Mouse (Mus musculus) left cerebral cortex, postnatal 25 days (tissue): Measurements from ENCODE around the gene Wrap53. TPM values are rescaled to one million over a fixed set of nuclear protein-coding genes. Genes with fewer than 3 reads are reported as not detected.
"Not testable (repeated sequence)": the region's sequence is repeated elsewhere in the genome, so short reads cannot be mapped to it uniquely, and the experiment has no call there.

Experiments
- DNase-seq, 2 experiments: peaks; one replicate each; pipeline ENCODE4 v3.0.0; 2022; ENCODE audit warnings: low spot score in 2 of 2, mixed read lengths in 1 of 2
- intact Hi-C: fragments of 180-260 bp; cut with DNase I; formaldehyde crosslinking; loops from one replicate; pipeline ENCODE4 v1.15.1; 2025
- total RNA-seq, 2 experiments: library from RNA; stranded (reverse); gene quantifications; 2 replicates each; pipeline ENCODE4 v1.2.3; 2021

The Wrap53 gene
- 10 to 100 TPM; 10.1 to 10.4 TPM for total RNA-seq

DNA sequence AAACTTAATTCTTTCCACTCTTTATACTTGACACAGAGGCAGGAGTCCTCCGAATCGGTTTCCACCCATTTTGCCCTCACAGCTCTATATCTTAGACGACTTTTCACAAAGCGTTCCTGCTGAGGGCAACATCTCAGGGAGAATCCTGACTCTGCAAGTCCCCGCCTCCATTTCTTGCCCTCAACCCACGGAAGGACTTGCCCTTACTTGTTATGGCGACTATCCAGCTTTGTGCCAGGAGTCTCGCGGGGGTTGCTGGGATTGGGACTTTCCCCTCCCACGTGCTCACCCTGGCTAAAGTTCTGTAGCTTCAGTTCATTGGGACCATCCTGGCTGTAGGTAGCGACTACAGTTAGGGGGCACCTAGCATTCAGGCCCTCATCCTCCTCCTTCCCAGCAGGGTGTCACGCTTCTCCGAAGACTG is at the start of gene Wrap53, which contains the start of gene Trp53:
Gene Wrap53, minus strand, starts transcription at position 165 of the 424 bp plus-strand sequence.
Gene Trp53, plus strand, starts transcription at position 269 of the 424 bp plus-strand sequence.
- intact Hi-C loops: loop anchor here (2.0 to 5.0 kb wide), 2 partner anchors 25 to 82 kb away; partner anchors contain the start of genes Atp1b2 and Mpdu1
- DNase-seq: peak; percentile 87 to 95

GRCm38 (mm10) chr11:69629802-69630201 is 49.7 kb upstream of the Wrap53 start:
- no peak for DNase-seq

GRCm38 (mm10) chr11:69628286-69628685 is 48.2 kb upstream of the Wrap53 start:
- peak; percentile 68 to 69 for DNase-seq
- intact Hi-C loops: no loop called here

More at GRCm38 (mm10) chr11:69629802-69630201, 49.7 kb upstream of the Wrap53 start:
- intact Hi-C loops: no loop called here

DNA sequence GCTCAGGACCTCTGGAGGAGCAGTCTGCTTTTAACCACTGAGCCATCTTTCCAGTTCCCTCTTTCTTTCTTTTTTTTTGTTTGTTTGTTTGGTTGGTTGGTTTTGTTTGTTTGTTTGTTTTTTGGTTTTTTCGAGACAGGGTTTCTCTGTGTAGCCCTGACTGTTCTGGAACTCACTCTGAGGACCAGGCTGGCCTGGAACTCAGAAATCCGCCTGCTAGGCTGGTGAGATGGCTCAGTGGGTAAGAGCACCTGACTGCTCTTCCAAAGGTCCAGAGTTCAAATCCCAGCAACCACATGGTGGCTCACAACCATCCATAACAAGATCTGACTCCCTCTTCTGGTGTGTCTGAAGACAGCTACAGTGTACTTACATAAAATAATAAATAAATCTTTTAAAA is 44.3 kb upstream of the Wrap53 start:
- intact Hi-C loops, DNase-seq: not testable (repeated sequence)

DNA sequence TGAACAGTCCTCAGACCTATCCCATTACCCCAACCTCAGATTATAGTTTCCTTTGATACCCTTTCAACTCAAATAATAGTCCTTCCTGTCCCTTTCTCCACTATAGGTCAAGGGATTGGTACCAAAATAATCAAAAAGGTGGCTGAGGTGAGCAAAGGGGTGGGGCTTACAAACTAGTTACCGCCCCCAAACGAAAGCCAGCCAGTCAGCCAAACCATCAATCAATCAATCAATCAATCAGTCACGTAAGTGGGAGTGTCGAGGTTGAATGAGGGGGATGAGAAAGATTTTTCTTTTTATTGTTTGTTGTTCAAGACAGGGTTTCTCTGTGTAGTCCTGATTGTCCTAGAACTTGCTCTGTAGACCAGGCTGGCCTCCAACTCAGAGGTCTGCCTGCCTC is 43.0 kb upstream of the Wrap53 start:
- DNase-seq: no peak
- intact Hi-C loops: no loop called here

DNA sequence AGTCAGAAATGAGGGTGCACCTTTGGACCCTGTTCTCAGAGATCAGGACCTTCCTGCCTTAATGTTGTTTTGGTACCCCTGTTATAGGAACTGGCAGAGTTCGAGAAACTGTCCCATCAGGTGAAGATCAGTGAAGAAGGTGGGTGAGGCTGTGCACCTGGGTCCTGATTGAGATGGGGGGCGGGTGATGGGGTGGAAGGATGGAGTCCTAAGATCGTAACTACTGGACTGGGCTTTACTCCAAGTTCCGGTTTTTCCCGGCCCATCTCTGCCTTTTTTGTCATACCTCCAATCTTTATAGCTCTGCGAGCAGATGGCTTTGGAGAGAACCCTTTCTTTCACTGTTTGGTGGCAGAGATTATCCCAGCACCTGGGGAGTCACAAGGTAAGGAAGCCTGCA is 42.4 kb upstream of the Wrap53 start:
- DNase-seq: no peak

GRCm38 (mm10) chr11:69621571-69622268 is 41.7 kb upstream of the Wrap53 start, which contains the start of gene Sat2:
Gene Sat2 (plus strand): TSS chr11:69622024.
- intact Hi-C loops: no loop called here
- DNase-seq: peak; percentile 47 to 55

More for the DNA sequence above, 42.4 kb upstream of the Wrap53 start:
- intact Hi-C loops: no loop called here

GRCm38 (mm10) chr11:69620394-69621081 is 40.5 kb upstream of the Wrap53 start:
- intact Hi-C loops: no loop called here
- no peak for DNase-seq

- intact Hi-C loops: no loop called here
Measured at GRCm38 (mm10) chr11:69617805-69618204, 37.8 kb upstream of the Wrap53 start, which contains the start of gene Shbg. Gene Shbg (minus strand): TSS chr11:69617905.

GRCm38 (mm10) chr11:69616781-69617180 is 36.7 kb upstream of the Wrap53 start:
- no peak for DNase-seq
- intact Hi-C loops: no loop called here

More at GRCm38 (mm10) chr11:69617805-69618204, 37.8 kb upstream of the Wrap53 start, which contains the start of gene Shbg:
- no peak for DNase-seq

DNA sequence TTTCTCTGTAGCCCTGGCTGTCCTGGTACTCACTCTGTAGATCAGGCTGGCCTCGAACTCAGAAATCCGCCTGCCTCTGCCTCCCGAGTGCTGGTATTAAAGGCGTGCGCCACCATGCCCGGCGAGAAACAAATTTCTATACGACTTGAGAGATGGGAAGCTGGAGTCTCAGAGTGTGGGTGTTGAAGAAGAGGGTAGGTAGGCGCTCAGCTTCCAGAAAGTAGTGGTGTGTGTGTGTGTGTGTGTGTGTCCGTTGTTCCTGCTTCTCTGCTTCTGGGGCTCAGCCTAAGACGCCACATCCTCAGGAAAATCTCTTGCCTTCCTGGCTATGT is 34.2 kb upstream of the Wrap53 start:
- DNase-seq: not testable (repeated sequence)
- intact Hi-C loops: loop anchor here (1.0 kb wide), 1 partner anchor 35 kb away; no protein-coding TSS in a partner anchor

- peak; percentile 54 to 68 for DNase-seq
- intact Hi-C loops: loop anchor here (1.0 kb wide), 1 partner anchor 34 kb away; no protein-coding TSS in a partner anchor
Measured at GRCm38 (mm10) chr11:69613553-69614256, 33.6 kb upstream of the Wrap53 start.

GRCm38 (mm10) chr11:69610899-69611298 is 30.8 kb upstream of the Wrap53 start:
- intact Hi-C loops: no loop called here
- no peak for DNase-seq

GRCm38 (mm10) chr11:69609416-69609815 is 29.4 kb upstream of the Wrap53 start:
- intact Hi-C loops: no loop called here

GRCm38 (mm10) chr11:69608525-69608924 is 28.5 kb upstream of the Wrap53 start:
- intact Hi-C loops: no loop called here
- no peak for DNase-seq

More at GRCm38 (mm10) chr11:69609416-69609815, 29.4 kb upstream of the Wrap53 start:
- no peak for DNase-seq

DNA sequence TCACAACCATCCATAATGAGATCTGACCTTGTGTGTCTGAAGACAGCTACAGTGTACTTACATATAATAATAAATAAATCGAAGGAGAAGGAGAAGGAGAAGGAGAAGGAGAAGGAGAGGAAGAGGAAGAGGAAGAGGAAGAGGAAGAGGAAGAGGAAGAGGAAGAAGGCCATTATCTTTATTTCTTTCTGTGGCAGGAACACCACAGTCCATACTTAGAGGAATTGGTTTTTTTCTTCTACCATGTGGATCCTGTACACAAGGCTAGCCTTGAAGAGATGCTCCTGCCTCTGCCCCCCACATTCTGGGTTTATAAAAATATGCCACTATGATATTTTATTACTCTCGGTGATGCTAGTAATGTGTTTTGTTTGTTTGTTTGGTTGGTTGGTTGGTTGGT is 26.8 kb upstream of the Wrap53 start:
- intact Hi-C loops: no loop called here
- DNase-seq: no peak

GRCm38 (mm10) chr11:69606491-69606795 is 26.4 kb upstream of the Wrap53 start:
- intact Hi-C loops: no loop called here
- no peak for DNase-seq

DNA sequence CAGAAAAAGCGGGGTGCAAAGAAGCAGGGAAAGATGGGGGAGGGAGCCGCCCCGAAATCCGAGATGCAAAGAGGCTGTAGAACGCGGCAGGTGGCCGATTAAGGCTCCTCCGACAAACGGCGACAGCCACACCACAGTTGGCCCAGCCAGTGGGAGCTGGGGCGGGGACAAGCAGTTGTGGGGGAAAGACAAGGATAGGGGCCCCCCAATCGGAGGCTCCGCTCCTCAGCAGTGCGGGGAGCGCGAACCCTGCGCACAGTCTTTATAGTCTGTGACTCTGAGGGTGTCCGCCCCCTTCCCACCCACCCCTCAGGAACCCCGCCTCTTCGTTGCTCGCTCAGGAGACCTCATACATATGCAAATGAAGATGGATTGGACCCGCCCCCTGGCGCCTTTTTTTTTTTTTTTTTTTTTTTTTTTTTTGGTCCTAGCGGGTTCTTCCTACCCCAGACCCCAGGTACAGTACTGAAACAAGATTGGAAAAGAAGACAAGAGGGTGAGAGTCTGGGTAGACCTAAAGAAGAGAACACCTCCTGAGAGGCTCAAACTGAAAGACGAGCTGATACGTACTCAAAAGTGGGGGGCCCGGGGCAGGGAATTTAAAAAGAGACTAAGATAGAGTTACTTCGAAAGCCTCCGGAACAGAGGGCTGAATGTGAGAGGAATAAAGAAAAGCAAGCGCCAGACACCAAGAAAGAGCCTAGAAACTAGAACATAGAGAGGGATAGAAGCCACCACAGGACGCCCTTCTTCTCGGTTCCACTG is 25.9 kb upstream of the Wrap53 start, which contains the start of gene Atp1b2:
Gene Atp1b2, minus strand, starts transcription at position 217 of the 765 bp plus-strand sequence.
- intact Hi-C loops: loop anchor here (2.0 kb wide), 1 partner anchor 25 kb away; the partner anchor contains the start of genes Trp53 and Wrap53

More for the DNA sequence above, 25.9 kb upstream of the Wrap53 start, which contains the start of gene Atp1b2:
- DNase-seq: peak; percentile 77 to 78
